Mouse (Mus musculus): ENCODE results near the gene Olfr155. TPM values are rescaled to one million over a fixed set of nuclear protein-coding genes. Genes with fewer than 3 reads are reported as not detected.

Olfr155 gene
- polyA plus RNA-seq, 1 experiment from 2014 or later: not detected

DNA sequence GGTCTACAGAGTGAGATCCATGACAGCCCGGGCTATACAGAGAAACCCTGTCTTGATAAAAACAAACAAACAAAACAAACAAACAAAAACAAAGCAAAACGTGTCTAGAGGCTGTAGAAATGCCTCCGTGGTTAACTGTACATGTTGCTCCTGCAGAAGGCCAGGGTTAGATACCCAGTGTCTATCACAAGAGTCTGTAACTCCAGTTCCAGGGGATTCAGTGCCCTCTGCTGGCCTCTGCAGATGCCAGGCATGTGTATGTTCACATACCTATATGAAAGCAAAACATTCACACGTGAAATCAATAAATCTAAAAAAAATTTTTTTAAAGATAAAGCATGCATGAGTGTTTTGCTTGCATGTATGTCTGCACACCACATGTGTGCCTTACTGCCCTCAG lies 11.9 kb downstream of the Olfr155 start:
- Histone ChIP-seq H3K4me1 (no peaks in the 10 kb centered on the region), H3K27me3 (no peaks in the 10 kb centered on the region), H3K4me2 (no peak overlapping the region), H3K9me3 (replicated peaks) (no peaks in the 10 kb centered on the region), H3K4me3 (no peak overlapping the region), H3K27ac (no peak overlapping the region), H3K36me3 (ENCODE audit: poor library complexity, severe bottlenecking) (no peaks in the 10 kb centered on the region), H3K9ac (no peak overlapping the region)
- ATAC-seq: no peak
- WGBS: 61% methylated on average over 4 of the region's 4 CpGs

DNA sequence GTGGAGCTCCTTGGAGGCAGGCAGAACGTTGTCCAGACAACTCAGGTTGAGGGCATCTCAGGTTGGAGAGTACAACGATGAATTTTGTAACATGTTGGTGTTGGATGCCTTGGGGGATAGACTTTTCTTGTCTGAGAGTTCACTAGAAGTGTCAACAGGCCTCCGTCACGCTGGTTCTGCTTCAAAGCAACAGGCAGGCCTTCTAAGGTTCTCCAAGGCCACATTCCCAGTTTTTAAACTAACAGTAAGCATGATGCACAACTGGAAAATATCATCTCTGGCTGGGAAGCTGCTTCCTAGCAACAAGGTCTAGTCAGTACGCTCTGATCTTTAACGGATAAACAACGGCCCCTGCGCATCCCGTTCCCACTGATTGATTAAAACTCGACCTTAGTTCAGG lies 18.5 kb downstream of the Olfr155 start:
- Histone ChIP-seq H3K9ac (no peak overlapping the region), H3K27ac (no peak overlapping the region), H3K27me3 (no peaks in the 10 kb centered on the region), H3K4me2 (no peak overlapping the region), H3K9me3 (replicated peaks) (peaks cover 4% of the 10 kb centered on the region; the same call in 1 of the 2 replicates), H3K4me1 (peaks cover 5% of the 10 kb centered on the region), H3K4me3 (no peak overlapping the region), H3K36me3 (ENCODE audit: poor library complexity, severe bottlenecking) (no peaks in the 10 kb centered on the region)
- 88% methylated on average over 10 of the region's 10 CpGs for WGBS
- no peak for ATAC-seq

DNA sequence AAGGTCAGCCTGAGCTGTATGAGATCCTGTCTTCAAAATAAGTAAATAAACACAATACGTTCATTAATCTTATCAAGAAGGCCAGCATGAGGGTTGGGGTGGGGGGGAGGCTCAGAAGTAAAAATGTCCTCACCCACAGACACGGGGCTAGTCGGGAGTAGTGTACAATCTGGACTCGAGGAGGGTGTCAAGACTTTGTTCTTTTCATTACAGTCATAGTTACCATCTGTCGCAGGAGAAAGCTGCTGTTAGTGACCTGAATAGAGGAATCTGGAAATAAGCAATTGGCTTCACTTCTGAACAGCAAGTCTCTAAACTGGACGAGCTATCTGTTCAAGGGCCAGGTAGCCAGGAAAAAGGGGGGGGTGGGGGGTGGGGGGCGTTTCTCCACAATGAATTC lies 23.1 kb downstream of the Olfr155 start:
- Histone ChIP-seq H3K4me3 (peak overlapping the region; percentile 89), H3K36me3 (ENCODE audit: poor library complexity, severe bottlenecking) (no peaks in the 10 kb centered on the region), H3K4me1 (peaks cover 29% of the 10 kb centered on the region), H3K27me3 (no peaks in the 10 kb centered on the region), H3K27ac (peak overlapping the region; percentile 62; the same call in 1 of the 2 replicates), H3K9ac (peak overlapping the region; percentile 84; the same call in 1 of the 2 replicates), H3K4me2 (peak overlapping the region; percentile 94), H3K9me3 (replicated peaks) (peaks cover 4% of the 10 kb centered on the region; the same call in 1 of the 2 replicates)
- no peak for ATAC-seq
- WGBS: 35% methylated on average over 7 of the region's 7 CpGs

DNA sequence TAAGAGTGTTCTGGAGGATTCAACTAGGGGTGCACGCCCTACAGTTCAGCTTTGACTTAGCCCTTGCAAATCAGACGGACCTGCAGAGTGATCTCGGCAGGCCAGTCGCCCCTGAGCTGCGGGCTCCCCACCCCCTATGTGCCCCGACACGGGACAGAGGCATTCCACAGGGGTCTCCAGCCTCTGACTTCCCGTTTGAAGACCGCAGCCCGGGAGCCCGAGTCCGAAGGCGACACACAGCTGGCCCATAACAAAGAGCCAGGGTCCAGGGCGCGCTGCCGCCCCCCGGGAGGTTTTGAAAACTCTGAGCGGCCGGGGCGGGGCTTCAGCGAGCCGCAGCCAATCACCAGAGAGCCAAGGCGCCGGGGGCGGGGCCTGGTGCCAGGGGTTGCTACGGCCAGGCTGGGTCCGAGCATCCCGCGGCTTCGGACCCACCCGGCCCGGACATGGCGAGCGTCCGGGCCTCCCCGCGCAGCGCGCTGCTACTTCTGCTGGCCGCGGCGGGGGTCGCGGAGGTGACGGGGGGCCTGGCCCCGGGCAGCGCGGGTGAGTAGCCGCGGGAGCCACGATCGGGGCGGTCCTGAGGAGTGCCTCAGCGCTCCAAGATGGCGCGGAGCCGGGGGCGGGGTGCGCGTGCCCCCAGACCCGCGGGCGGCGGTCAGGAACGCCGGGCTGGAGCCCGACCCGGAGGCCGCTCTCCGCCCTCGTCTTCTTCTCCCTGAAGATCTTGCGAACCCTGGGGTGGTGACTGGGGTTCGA lies 24.0 kb downstream of the Olfr155 start, which contains the start of gene Reck:
Reck (plus strand) TSS at position 371 of the 759 bp plus-strand sequence.
- peak within 1 kb of the TSS; percentile 94 for H3K4me2 ChIP-seq
- peak within 1 kb of the TSS; percentile 89 for H3K4me3 ChIP-seq
- peak; percentile 95 for ATAC-seq
- H3K4me1 ChIP-seq: peaks cover 29% of the 10 kb centered on the region
- WGBS: under 1% methylated on average over 65 of the region's 73 CpGs
- H3K27me3 ChIP-seq: no peaks in the 10 kb centered on the region
- H3K9me3 ChIP-seq (replicated peaks): peaks cover 4% of the 10 kb centered on the region; the same call in 1 of the 2 replicates
- no peaks in the 10 kb centered on the region for H3K36me3 ChIP-seq (ENCODE audit: poor library complexity, severe bottlenecking)
- H3K9ac ChIP-seq: peak within 1 kb of the TSS; percentile 84
- H3K27ac ChIP-seq: peak within 1 kb of the TSS; percentile 62

DNA sequence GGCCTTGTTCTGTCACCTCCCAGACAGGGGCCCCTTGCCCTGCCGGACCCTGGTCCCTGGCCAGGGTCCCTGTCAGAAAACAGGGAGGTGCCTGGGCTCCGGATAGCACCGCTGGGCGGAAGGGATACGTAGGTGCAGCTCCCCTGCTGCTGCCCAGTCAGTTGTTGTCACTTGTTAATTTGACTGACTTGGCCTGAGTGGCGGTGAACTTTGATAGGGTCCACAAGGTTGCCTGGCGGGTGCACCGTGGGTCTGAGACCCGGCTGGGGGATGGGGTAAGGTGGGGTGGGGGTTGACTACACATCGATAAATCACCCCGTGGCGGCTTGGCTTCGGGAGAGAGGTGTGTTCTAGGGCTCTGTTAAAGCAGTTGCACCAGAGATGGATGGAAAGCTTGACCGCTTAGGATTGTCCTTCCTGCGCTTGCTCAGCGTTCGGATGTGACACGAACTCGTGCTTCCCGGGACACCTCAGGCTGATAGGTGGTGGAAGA lies 24.6 kb downstream of the Olfr155 start:
- Histone ChIP-seq H3K4me3 (peak overlapping the region; percentile 89), H3K27me3 (no peaks in the 10 kb centered on the region), H3K36me3 (ENCODE audit: poor library complexity, severe bottlenecking) (no peaks in the 10 kb centered on the region), H3K27ac (peak overlapping the region; percentile 62; the same call in 1 of the 2 replicates), H3K9me3 (replicated peaks) (peaks cover 4% of the 10 kb centered on the region; the same call in 1 of the 2 replicates), H3K9ac (peak overlapping the region; percentile 84), H3K4me2 (peak overlapping the region; percentile 94), H3K4me1 (peaks cover 29% of the 10 kb centered on the region)
- peak; percentile 55 for ATAC-seq
- under 1% methylated on average over 20 of the region's 20 CpGs for whole genome bisulfite sequencing

DNA sequence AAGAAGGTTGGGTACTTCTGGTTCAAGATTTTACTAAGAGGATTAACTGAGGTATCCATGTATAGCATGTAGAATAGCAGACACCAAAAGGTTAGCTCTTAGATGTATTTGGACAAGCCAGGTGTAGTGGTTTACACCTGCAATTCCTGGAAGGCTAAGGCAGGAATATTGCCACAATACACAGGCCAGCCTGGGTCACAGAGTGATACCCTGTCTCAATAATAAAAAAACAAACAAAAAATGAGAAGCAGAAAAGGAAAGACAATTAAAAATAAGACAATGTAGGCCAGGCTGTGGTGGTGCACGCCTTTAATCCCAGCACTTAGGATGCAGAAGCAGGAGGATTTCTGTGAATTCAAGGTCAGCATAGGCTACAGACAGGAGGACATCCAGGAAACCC lies 25.9 kb downstream of the Olfr155 start:
- WGBS: 97% methylated on average over 1 of the region's 1 CpGs

DNA sequence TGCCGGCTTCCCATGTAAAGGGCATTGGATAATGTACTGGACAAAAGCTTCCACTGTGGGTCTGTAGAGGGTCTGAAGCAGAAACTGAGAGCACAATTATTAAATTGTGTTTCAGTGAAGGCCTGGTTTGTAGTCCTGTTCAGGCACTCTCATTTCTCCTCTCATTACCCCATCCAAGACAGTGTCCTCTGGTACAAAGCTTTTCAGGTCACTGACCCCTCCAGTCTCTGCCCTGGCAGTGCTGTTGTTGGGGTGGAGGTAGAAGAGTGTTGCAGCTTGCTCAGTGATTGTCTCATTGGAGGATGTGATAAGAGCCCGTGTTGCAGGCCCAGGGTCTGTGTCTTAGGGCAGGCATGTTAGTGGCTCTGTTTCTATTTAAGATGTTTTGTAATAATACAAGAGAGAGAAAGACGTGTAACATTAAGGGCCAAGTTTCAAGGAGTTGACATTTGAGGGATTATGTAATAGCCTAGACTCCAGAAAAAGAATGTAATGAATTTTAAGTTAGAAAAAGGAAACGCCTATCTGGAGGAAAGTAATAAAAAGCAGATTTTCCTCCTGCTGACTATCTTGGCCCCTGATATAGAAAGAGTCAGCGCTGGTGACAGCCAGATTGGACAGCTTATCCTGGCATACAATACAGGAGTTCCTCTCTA lies 26.9 kb downstream of the Olfr155 start:
- Histone ChIP-seq H3K36me3 (ENCODE audit: poor library complexity, severe bottlenecking) (no peaks in the 10 kb centered on the region), H3K9ac (no peak overlapping the region), H3K4me3 (no peak overlapping the region), H3K4me2 (no peak overlapping the region), H3K27ac (no peak overlapping the region), H3K9me3 (replicated peaks) (peaks cover under 1% of the 10 kb centered on the region; the same call in 1 of the 2 replicates), H3K27me3 (no peaks in the 10 kb centered on the region), H3K4me1 (peaks cover 29% of the 10 kb centered on the region)
- WGBS: 46% methylated on average over 5 of the region's 5 CpGs
- no peak for ATAC-seq

More for the DNA sequence above, 25.9 kb downstream of the Olfr155 start:
- ATAC-seq: no peak
- no peak overlapping the region for H3K9ac ChIP-seq
- no peak overlapping the region for H3K4me3 ChIP-seq
- H3K27ac ChIP-seq: no peak overlapping the region
- H3K27me3 ChIP-seq: no peaks in the 10 kb centered on the region
- no peak overlapping the region for H3K4me2 ChIP-seq
- peaks cover 4% of the 10 kb centered on the region; the same call in 1 of the 2 replicates for H3K9me3 ChIP-seq (replicated peaks)
- peaks cover 29% of the 10 kb centered on the region for H3K4me1 ChIP-seq
- no peaks in the 10 kb centered on the region for H3K36me3 ChIP-seq (ENCODE audit: poor library complexity, severe bottlenecking)

DNA sequence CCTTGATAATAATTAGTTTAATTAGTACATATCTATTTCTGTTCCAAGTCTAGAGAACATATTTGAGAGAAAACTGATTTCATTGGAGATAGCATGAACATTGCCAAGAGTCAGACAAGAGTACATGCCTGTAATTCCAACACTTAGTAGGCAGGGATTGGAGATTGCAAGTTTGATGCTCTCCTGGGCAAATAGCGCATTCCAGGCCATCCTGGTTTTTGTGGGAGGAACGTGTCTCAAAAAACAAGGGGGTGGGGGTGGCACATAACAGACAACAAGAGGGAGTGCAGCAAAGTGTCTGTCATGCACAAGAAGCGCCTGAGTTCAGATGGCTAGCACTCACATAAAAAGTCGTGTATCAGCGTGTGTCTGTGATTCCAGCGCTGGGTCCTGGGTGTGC lies 28.2 kb downstream of the Olfr155 start:
- Histone ChIP-seq H3K4me1 (peaks cover 39% of the 10 kb centered on the region), H3K4me3 (no peak overlapping the region), H3K27me3 (no peaks in the 10 kb centered on the region), H3K9me3 (replicated peaks) (no peaks in the 10 kb centered on the region), H3K9ac (no peak overlapping the region), H3K4me2 (no peak overlapping the region), H3K36me3 (ENCODE audit: poor library complexity, severe bottlenecking) (no peaks in the 10 kb centered on the region), H3K27ac (no peak overlapping the region)
- 80% methylated on average over 6 of the region's 6 CpGs for WGBS
- no peak for ATAC-seq

DNA sequence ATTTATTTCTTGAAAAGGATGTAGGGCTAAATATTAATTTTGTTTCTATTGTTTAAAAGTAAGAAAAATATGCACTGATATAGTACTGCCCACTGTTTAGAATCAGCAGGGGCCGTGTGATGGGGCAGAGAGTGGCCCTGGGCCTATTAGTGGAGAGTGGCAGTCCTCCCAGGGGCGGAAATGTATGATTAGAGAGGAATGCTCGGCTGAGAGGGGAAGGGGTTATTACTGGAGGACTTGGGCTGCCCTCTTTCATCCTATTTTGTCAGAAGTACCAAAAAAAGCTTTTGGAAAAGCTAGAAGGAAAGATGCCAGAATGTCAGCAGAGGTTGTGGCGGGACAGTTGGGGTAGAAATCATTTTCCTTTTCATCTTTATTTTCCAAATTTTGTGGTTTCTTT lies 32.8 kb downstream of the Olfr155 start:
- WGBS: 25% methylated on average over 4 of the region's 4 CpGs
- Histone ChIP-seq H3K4me2 (no peak overlapping the region), H3K4me1 (peaks cover 27% of the 10 kb centered on the region), H3K27ac (no peak overlapping the region; the same call in 1 of the 2 replicates), H3K27me3 (no peaks in the 10 kb centered on the region), H3K4me3 (no peak overlapping the region), H3K9ac (0 out of 2 replicates have a peak overlapping the region, but pooled peaks have one; percentile 34), H3K9me3 (replicated peaks) (no peaks in the 10 kb centered on the region), H3K36me3 (ENCODE audit: poor library complexity, severe bottlenecking) (no peaks in the 10 kb centered on the region)
- ATAC-seq: no peak

DNA sequence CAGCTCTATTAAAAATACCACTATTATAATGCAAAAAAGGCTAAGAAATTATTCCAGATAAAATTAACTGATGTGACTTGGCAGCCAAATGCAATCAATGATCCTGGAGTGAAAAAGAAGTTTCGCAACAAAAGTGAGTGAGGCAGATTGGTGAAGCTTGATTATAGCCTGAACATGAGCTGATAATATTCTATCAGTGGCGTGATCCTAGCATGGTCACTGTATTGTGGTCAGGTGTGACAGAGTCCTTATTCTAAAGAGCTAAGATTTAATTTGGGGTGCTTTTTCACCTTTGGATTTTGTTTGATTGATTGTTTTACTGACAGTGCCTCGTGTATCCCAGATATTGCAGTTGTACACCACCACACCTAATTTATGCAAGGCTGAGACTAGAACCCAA lies 39.9 kb downstream of the Olfr155 start:
- Histone ChIP-seq H3K4me3 (no peak overlapping the region), H3K9ac (no peak overlapping the region), H3K4me2 (no peak overlapping the region), H3K36me3 (ENCODE audit: poor library complexity, severe bottlenecking) (no peaks in the 10 kb centered on the region), H3K9me3 (replicated peaks) (no peaks in the 10 kb centered on the region), H3K27ac (no peak overlapping the region), H3K27me3 (no peaks in the 10 kb centered on the region), H3K4me1 (no peaks in the 10 kb centered on the region)
- WGBS: 89% methylated on average over 3 of the region's 3 CpGs
- ATAC-seq: no peak

DNA sequence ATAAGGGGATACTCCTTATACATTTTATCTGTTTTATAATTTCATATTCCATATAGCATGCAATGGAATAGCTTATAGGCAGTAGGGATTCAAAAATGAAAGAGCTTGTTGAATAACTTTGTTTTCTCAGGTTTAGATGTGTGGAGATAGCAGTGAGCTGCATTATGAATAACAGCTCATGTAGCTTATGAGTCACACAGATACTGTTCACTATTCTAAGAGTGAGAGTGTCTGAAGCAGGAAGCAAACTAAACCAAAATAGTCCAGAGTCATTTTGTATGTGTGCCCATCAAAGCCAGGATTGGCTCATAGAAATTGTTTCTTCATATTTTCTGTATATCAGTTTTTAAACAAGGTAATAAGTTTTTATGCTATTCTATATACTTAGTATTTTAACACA lies 45.8 kb downstream of the Olfr155 start:
- no peaks in the 10 kb centered on the region for H3K4me1 ChIP-seq
- no peaks in the 10 kb centered on the region for H3K27me3 ChIP-seq
- peaks cover 20% of the 10 kb centered on the region for H3K36me3 ChIP-seq (ENCODE audit: poor library complexity, severe bottlenecking)
- H3K9me3 ChIP-seq (replicated peaks): no peaks in the 10 kb centered on the region
- no peak for ATAC-seq
- H3K4me3 ChIP-seq: no peak overlapping the region
- no peak overlapping the region for H3K9ac ChIP-seq
- no peak overlapping the region for H3K4me2 ChIP-seq
- H3K27ac ChIP-seq: no peak overlapping the region

DNA sequence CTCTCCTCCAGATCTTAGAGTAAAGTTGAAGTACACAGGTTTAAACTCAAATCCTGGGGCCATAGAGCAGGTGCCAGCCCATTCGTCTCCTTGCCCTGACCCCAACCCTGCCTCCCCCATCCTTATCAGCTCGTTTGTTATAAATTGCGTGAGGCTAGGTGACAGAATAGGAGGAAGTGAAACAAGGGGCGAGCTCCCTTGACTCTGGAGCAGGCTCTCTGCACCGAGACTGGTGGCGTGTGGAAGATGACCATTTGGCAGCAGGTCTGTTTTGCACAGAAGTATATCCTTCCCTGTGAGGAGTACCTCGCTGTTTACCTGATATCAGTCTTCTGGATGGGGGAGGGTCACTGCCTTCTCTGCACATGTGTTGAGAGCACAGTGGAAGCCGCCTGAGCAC lies 47.8 kb downstream of the Olfr155 start:
- 80% methylated on average over 8 of the region's 8 CpGs for WGBS
- ATAC-seq: no peak
- Histone ChIP-seq H3K27me3 (no peaks in the 10 kb centered on the region), H3K4me2 (no peak overlapping the region), H3K27ac (no peak overlapping the region), H3K9me3 (replicated peaks) (no peaks in the 10 kb centered on the region), H3K9ac (no peak overlapping the region), H3K36me3 (ENCODE audit: poor library complexity, severe bottlenecking) (peaks cover 20% of the 10 kb centered on the region), H3K4me1 (no peaks in the 10 kb centered on the region), H3K4me3 (no peak overlapping the region)

All from forebrain, embryonic 13.5 days (tissue).